Mouse (Mus musculus): ENCODE results near the gene Smarca4. TPM values are rescaled to one million over a fixed set of nuclear protein-coding genes. Genes with fewer than 3 reads are reported as not detected.

Smarca4 gene
- polyA plus RNA-seq (2017; shearing (Covaris generic)): 63.5 TPM

DNA sequence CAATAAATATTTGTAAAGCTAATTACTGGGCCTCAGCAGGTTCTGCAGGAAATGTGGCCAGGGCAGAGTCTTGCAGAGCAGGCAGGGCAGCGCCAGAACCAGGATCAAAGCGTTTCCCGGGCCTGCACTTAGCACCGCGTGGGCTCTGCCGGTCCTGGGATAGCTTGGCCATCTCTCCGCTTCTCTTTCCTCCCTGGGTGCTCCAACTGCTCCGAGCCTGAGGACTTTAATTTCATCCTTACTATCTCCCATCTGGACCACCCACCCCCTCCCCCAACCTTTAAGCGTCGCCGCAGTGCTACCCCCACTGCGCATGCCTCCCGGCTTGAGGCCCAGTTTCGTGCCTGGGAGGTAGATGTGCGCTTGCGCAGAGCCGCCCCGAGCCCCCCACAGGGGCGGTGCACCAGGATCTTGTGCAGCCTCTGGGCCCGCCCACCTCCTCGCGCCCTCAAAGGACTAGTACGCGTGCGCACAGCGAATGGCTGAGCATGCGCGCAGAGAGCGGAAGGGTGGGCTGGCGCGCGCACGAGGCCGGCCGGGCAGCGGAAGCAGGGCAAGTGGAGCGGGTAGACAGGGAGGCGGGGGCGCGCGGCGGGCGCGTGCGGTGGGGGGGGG lies at the start of gene Smarca4:
Gene Smarca4 (plus strand): TSS at position 553 of the 615 bp plus-strand sequence.

DNA sequence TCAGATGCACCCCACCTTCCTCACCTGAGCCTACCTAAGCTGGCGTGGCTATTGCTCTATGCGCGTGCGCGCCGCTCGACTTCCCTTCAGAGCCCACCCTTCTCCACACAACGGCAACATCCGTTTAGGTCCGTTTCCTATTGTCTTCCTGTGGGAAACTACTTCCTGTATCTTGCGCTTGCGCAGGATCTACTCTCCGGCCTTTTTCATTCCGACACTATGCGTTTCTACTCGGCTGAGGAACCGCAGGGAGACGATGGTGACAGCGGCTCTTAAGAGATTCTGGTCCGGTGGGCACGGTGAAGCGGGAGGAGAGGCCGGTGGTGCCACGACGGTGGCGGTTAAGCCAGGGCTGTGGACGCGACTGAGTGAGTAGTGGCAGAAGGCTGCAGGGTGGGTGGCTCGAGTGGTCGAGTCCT lies 23.3 kb upstream of the Smarca4 start, which contains the start of the genes Timm29 and Yipf2:
Gene Timm29 (plus strand): TSS at position 20 of the 419 bp plus-strand sequence.
Gene Yipf2 (minus strand): TSS at position 126 of the 419 bp plus-strand sequence.

DNA sequence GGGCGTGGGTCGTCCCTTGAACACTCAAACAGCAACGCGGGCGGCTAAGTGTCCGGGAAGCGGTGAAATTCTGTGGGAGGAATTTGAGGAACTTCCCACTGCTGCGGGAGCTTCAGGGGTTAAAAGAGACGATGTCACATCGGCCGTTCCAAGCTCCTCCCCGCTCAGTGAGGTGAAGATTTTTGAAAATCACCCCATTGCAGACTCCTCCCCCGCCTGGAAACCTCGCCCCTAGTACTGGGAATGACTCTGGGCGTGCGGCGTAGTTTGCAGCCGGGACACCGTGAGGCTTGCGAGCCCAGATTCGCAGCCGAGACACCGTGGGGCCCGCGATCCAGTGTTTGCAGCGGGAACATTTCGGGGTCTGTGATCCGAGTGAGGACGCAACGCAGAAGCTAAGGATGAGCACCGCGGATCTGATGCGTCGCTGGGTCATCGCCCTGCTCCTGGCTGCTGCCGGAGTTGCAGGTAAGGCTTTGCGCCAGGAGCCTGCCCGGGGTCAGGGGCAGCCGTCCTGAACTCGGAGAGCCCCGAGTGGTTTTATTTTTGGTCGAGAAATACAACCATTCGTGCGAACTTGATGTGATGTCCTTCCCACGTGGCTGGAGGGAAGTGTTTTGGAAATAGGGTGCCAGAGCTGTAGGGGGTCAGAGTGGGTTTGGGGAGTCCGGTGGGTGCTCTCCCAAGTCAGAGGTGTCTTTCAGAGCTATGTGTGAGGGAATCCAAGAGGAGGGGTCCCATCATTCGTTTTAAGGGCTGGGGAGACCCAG lies 107.6 kb downstream of the Smarca4 start, which contains the start of gene Ldlr:
Gene Ldlr (plus strand): TSS at position 107 of the 770 bp plus-strand sequence.

Other genes with a start within 250 kb of the Smarca4 start
- gene Ilf3, start 248.3 kb upstream of the Smarca4 start, polyA plus RNA-seq (2017; shearing (Covaris generic)): 60.6 TPM
- 38.4 TPM for gene Qtrt1, start 204.3 kb upstream of the Smarca4 start, polyA plus RNA-seq (2017; shearing (Covaris generic))
- gene Dnm2, start 191.3 kb upstream of the Smarca4 start, polyA plus RNA-seq (2017; shearing (Covaris generic)): 234 TPM
- gene Tmed1, start 105.9 kb upstream of the Smarca4 start, polyA plus RNA-seq (2017; shearing (Covaris generic)): 4.4 TPM
- 30.7 TPM for gene AB124611, start 90.0 kb upstream of the Smarca4 start, polyA plus RNA-seq (2017; shearing (Covaris generic))
- gene Carm1, start 69.3 kb upstream of the Smarca4 start, polyA plus RNA-seq (2017; shearing (Covaris generic)): 78.8 TPM
- gene Timm29, start 23.4 kb upstream of the Smarca4 start, polyA plus RNA-seq (2017; shearing (Covaris generic)): 38.1 TPM
- gene Yipf2, start 23.3 kb upstream of the Smarca4 start, polyA plus RNA-seq (2017; shearing (Covaris generic)): 26.2 TPM
- 30.3 TPM for gene Ldlr, start 107.3 kb downstream of the Smarca4 start, polyA plus RNA-seq (2017; shearing (Covaris generic))
- gene Spc24, start 144.1 kb downstream of the Smarca4 start, polyA plus RNA-seq (2017; shearing (Covaris generic)): 3.3 TPM
- gene Kank2, start 182.6 kb downstream of the Smarca4 start, polyA plus RNA-seq (2017; shearing (Covaris generic)): not detected
- not detected for gene Angptl8, start 219.3 kb downstream of the Smarca4 start, polyA plus RNA-seq (2017; shearing (Covaris generic))
- 2.1 TPM for gene Dock6, start 236.5 kb downstream of the Smarca4 start, polyA plus RNA-seq (2017; shearing (Covaris generic))

All from CD4-positive, CD25-positive, alpha-beta regulatory T cell (primary cell).